Mouse (Mus musculus): ENCODE data around the gene Hhipl1. TPM values are rescaled to one million over a fixed set of nuclear protein-coding genes. Genes with fewer than 3 reads are reported as not detected.

Gene Hhipl1
- not detected in 2 replicates for polyA plus RNA-seq (2012)

DNA sequence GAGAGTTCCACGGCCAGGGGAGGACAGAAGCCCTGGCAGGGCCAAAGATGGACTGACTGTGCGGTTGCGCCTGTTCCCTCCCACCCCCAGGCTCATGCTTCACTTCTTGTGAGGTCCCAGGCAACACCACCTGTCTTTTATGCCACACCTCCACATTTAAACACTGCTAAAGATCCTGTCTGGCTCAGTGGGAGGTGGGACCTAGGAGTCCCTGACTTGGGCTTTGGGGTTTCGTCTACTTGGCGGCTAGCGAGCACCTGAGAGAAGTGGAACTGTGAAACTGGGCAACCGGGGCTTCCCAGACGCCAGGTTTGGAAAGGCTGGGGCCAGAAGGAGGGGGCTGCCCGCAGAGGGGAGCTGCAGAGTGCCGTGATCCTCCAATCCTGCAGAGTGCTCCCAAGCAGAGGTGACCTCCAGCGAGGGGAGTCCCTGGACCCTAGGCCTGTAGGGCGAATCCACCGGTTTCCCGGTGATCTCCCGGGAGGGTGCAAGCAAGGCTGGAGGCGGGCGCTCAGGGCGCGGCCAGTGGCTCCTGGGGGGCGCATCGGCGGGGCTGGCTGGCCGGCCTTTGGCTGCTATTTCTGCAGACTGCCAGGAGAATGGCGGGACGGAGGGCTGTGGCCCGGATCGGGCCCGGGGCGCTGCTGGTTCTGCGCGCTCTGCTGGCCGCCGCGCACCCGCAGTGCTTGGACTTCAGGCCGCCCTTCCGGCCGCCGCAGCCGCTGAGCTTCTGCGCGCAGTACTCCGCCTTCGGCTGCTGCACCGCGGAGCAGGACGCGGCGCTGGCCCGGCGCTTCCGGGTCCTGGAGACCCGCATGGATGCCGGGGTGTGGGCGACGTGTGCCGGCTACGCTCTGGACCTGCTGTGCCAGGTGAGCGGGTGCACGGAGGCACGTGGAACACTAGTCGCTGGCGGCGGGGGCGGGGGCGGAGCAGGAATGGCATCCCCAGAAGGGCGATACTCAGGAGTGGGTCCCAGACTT, at the start of gene Hhipl1:
TSS of gene Hhipl1 (plus strand) at position 459 of the 983 bp plus-strand sequence.
- TF ChIP-seq GATA1 (IDR thresholded peaks at IDR 0.05; ENCODE audit: low read length) (no peak), TAL1 (IDR thresholded peaks at IDR 0.05; ENCODE audit: low read length) (no peak)
- Histone ChIP-seq H3K9me3 (ENCODE audit: control insufficient read depth, low read length) (no peaks in the 10 kb centered on the region), H3K27me3 (ENCODE audit: control insufficient read depth) (peaks cover 42% of the 10 kb centered on the region), H3K4me3 (replicated peaks) (no peak within 1 kb of the TSS), H3K36me3 (ENCODE audit: control insufficient read depth) (no peaks in the 10 kb centered on the region), H3K4me1 (ENCODE audit: control insufficient read depth) (no peaks in the 10 kb centered on the region)

- no peak overlapping the region for H3K4me3 ChIP-seq (replicated peaks)
- no peaks in the 10 kb centered on the region for H3K27me3 ChIP-seq (ENCODE audit: control insufficient read depth)
- TF ChIP-seq TAL1 (IDR thresholded peaks at IDR 0.05; ENCODE audit: low read length) (no peak), GATA1 (IDR thresholded peaks at IDR 0.05; ENCODE audit: low read length) (no peak)
- H3K4me1 ChIP-seq (ENCODE audit: control insufficient read depth): peaks cover 2% of the 10 kb centered on the region; the same call in 1 of the 2 replicates
- H3K36me3 ChIP-seq (ENCODE audit: control insufficient read depth): no peaks in the 10 kb centered on the region
- H3K9me3 ChIP-seq (ENCODE audit: control insufficient read depth, low read length): no peaks in the 10 kb centered on the region
These were observed 49.3 kb upstream of the Hhipl1 start for GRCm38 (mm10) chr12:108256734-108257133.

GRCm38 (mm10) chr12:108259322-108260049, 46.6 kb upstream of the Hhipl1 start:
- TF ChIP-seq GATA1 (IDR thresholded peaks at IDR 0.05; ENCODE audit: low read length) (no peak), TAL1 (IDR thresholded peaks at IDR 0.05; ENCODE audit: low read length) (no peak)
- Histone ChIP-seq H3K36me3 (ENCODE audit: control insufficient read depth) (no peaks in the 10 kb centered on the region), H3K4me1 (ENCODE audit: control insufficient read depth) (peaks cover 2% of the 10 kb centered on the region; the same call in 1 of the 2 replicates), H3K27me3 (ENCODE audit: control insufficient read depth) (no peaks in the 10 kb centered on the region), H3K4me3 (replicated peaks) (no peak overlapping the region), H3K9me3 (ENCODE audit: control insufficient read depth, low read length) (no peaks in the 10 kb centered on the region)

DNA sequence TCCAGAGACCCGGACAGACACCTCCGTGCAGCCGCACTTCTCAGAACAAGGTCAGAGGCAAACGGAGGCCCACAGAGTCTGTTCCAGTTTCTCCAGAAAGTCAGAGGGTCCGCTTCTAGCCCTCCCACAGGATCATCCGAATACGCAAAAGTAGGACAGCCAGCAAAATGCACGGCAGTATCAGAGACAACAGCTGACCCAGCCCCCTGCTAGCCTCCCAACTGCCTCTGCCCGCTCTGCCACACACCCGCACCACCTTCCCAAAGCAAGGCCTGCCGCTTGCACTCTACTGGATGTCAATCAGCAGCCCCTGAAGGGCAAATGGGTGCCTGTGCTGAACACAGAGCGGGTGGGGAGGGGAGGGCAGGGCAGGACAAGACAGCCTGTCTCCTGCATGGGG, 45.1 kb upstream of the Hhipl1 start:
- Histone ChIP-seq H3K4me1 (ENCODE audit: control insufficient read depth) (peaks cover 2% of the 10 kb centered on the region; the same call in 1 of the 2 replicates), H3K36me3 (ENCODE audit: control insufficient read depth) (no peaks in the 10 kb centered on the region), H3K4me3 (replicated peaks) (no peak overlapping the region), H3K27me3 (ENCODE audit: control insufficient read depth) (no peaks in the 10 kb centered on the region), H3K9me3 (ENCODE audit: control insufficient read depth, low read length) (no peaks in the 10 kb centered on the region)
- TF ChIP-seq GATA1 (IDR thresholded peaks at IDR 0.05; ENCODE audit: low read length) (no peak), TAL1 (IDR thresholded peaks at IDR 0.05; ENCODE audit: low read length) (no peak)

DNA sequence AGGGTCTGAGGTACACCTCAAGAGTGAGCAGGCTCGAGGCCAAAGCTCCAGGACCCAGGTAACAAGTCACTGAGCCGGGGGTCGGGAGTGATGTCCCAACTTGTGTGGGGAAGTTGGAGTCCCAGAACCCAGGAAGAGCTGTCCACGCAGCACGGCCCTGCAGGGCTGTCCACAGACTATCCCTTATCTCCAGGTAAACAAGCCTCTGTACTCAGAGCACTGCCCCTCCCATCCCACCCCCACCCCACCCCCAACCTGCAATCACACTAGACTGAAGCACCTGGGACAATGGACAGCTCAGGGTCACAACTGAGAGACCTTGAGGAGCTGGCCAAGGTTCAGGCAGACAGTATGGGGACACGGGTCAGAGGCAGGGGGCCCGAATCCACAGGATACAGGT, 41.2 kb upstream of the Hhipl1 start:
- TF ChIP-seq GATA1 (IDR thresholded peaks at IDR 0.05; ENCODE audit: low read length) (no peak), TAL1 (IDR thresholded peaks at IDR 0.05; ENCODE audit: low read length) (no peak)
- Histone ChIP-seq H3K27me3 (ENCODE audit: control insufficient read depth) (no peaks in the 10 kb centered on the region), H3K9me3 (ENCODE audit: control insufficient read depth, low read length) (no peaks in the 10 kb centered on the region), H3K4me1 (ENCODE audit: control insufficient read depth) (peaks cover 15% of the 10 kb centered on the region), H3K4me3 (replicated peaks) (no peak overlapping the region), H3K36me3 (ENCODE audit: control insufficient read depth) (no peaks in the 10 kb centered on the region)

- Histone ChIP-seq H3K27me3 (ENCODE audit: control insufficient read depth) (no peaks in the 10 kb centered on the region), H3K4me3 (replicated peaks) (no peak overlapping the region), H3K9me3 (ENCODE audit: control insufficient read depth, low read length) (no peaks in the 10 kb centered on the region), H3K4me1 (ENCODE audit: control insufficient read depth) (peaks cover 14% of the 10 kb centered on the region), H3K36me3 (ENCODE audit: control insufficient read depth) (no peaks in the 10 kb centered on the region)
- no peak for TF ChIP-seq GATA1 (IDR thresholded peaks at IDR 0.05; ENCODE audit: low read length)
- no peak for TF ChIP-seq TAL1 (IDR thresholded peaks at IDR 0.05; ENCODE audit: low read length)
These were observed 40.0 kb upstream of the Hhipl1 start for GRCm38 (mm10) chr12:108265831-108266619.

GRCm38 (mm10) chr12:108267653-108268052, 38.4 kb upstream of the Hhipl1 start:
- H3K9me3 ChIP-seq (ENCODE audit: control insufficient read depth, low read length): no peaks in the 10 kb centered on the region
- no peak overlapping the region for H3K4me3 ChIP-seq (replicated peaks)
- no peak for TF ChIP-seq TAL1 (IDR thresholded peaks at IDR 0.05; ENCODE audit: low read length)
- no peak for TF ChIP-seq GATA1 (IDR thresholded peaks at IDR 0.05; ENCODE audit: low read length)
- H3K27me3 ChIP-seq (ENCODE audit: control insufficient read depth): peaks cover 12% of the 10 kb centered on the region
- H3K4me1 ChIP-seq (ENCODE audit: control insufficient read depth): peaks cover 25% of the 10 kb centered on the region
- no peaks in the 10 kb centered on the region for H3K36me3 ChIP-seq (ENCODE audit: control insufficient read depth)

DNA sequence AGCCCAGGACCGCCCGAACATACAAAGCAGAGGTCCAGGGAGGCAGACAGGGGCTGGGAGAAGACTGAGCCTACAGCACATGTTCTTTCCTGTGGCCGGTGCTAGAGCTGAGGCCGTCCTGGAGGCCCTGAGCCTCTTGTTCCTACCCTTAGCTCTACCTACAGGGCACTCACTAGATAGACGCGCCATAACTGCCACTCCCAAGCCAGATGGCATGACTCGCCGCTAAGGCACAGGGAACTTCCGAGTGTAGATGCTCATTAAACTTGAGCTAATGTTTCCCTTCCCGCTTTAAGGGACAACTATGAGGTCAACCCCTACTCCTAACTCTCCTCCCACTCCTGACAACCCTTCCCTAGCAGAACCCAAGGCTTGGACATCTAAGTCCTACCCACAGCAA, 37.1 kb upstream of the Hhipl1 start:
- TF ChIP-seq GATA1 (IDR thresholded peaks at IDR 0.05; ENCODE audit: low read length) (no peak), TAL1 (IDR thresholded peaks at IDR 0.05; ENCODE audit: low read length) (no peak)
- Histone ChIP-seq H3K4me1 (ENCODE audit: control insufficient read depth) (peaks cover 32% of the 10 kb centered on the region), H3K9me3 (ENCODE audit: control insufficient read depth, low read length) (no peaks in the 10 kb centered on the region), H3K4me3 (replicated peaks) (no peak overlapping the region), H3K36me3 (ENCODE audit: control insufficient read depth) (no peaks in the 10 kb centered on the region), H3K27me3 (ENCODE audit: control insufficient read depth) (peaks cover 25% of the 10 kb centered on the region)
